Mouse (Mus musculus) brown adipose tissue, adult 24 weeks (tissue): ENCODE data around the gene Atg10. TPM values are rescaled to one million over a fixed set of nuclear protein-coding genes. Genes with fewer than 3 reads are reported as not detected.
A peak's percentile ranks its signal among the peaks of the same experiment; 100 is the strongest.

Source experiments
- H3K27ac ChIP-seq: fragments of 200-500 bp; replicated peaks from 2 replicates; pipeline ENCODE4 v1.5.1; 2012; ENCODE audit warnings: low read depth, mild to moderate bottlenecking, low read length
- H3K4me1 ChIP-seq: fragments of 200-500 bp; 2 replicates; pipeline ENCODE4 v1.6.1; 2012; ENCODE audit warnings: low read length, mixed read lengths; ENCODE audit not compliant: control insufficient read depth, insufficient read depth, insufficient read length
- H3K4me3 ChIP-seq: fragments of 200-500 bp; 2 replicates; pipeline ENCODE4 v1.5.1; 2012; ENCODE audit warnings: low read depth, mild to moderate bottlenecking, low read length, moderate library complexity; ENCODE audit not compliant: insufficient read depth
- polyA plus RNA-seq: library from polyadenylated mRNA; stranded (reverse); fragments of >200 nt; gene quantifications from 2 replicates; pipeline ENCODE4 v1.2.4, GENCODE M21; 2012; ENCODE audit not compliant: missing spikeins, insufficient read depth, insufficient read length

Gene Atg10
- polyA plus RNA-seq, 1 experiment, result 41.9 TPM

DNA sequence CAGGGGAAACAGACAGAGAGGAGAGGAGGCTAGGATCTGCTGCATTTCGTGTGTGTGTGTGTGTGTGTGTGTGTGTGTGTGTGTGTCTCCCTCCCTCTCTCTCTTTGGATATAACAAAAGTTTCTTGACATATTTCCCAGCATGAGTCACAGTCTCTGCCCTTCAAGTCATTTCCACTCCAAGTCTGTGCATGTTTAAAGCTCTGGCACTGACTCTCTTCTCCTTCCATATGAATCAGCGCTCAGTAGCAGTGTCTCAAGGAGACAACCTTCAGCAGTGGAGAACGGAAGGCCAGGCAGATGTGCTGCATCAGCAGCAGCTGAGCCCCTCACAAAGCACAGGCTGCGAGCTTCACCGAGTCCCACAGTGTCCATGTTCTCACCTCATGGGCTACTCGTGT lies 58.6 kb downstream of the Atg10 start:
- H3K27ac ChIP-seq, result peak overlapping the region; percentile 66
- H3K4me1 ChIP-seq, result peaks cover 6% of the 10 kb centered on the region
- no peak overlapping the region for H3K4me3 ChIP-seq

- peaks cover 6% of the 10 kb centered on the region for H3K4me1 ChIP-seq
- no peak overlapping the region for H3K4me3 ChIP-seq
- H3K27ac ChIP-seq, result no peak overlapping the region
These were observed 60.5 kb downstream of the Atg10 start for GRCm38 (mm10) chr13:91163292-91163691.

DNA sequence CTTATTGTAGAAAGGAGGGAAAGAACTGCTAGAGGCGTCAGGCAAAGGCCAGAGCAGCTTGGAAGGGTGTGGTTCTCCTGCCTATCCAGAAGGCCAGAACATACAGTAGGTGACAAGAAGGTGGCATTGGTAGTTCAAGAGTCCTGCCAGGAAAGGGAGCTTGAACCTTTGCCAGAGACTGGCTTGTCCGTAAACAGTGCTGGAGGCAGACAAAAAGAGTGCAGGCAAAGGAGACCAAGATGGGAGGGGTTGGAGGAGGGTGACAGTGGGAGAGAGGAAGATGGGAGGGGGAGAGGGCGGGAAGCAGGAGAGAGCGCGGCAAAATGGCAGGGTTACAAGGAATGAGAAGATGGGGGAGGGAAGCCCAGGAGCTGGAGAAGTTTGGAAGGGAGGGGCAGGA lies 61.3 kb downstream of the Atg10 start:
- Histone ChIP-seq H3K4me1 (peaks cover 6% of the 10 kb centered on the region), H3K27ac (no peak overlapping the region), H3K4me3 (no peak overlapping the region)

- H3K27ac ChIP-seq, result no peak overlapping the region
- peaks cover 6% of the 10 kb centered on the region for H3K4me1 ChIP-seq
- no peak overlapping the region for H3K4me3 ChIP-seq
These were observed 63.2 kb downstream of the Atg10 start for GRCm38 (mm10) chr13:91160616-91161015.

DNA sequence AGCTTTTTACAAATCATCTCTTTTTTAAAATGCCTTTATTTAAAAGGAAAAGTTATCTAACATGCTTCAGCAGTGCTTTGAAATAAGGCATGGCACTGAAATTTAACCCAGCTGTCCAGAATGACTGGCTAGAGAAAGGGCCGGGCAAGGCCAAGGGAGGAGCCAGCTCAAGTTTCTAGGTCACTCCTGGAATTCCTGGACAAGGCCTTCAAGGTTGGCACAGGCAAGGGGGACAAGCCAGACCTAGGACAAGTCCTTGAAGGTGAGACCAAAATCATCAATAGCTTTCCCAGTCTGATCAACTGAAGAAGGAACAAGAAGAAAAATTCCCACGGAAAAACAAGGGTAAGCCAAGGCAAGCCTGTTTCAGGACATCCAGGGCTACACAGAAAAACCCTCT lies 63.9 kb downstream of the Atg10 start:
- Histone ChIP-seq H3K4me1 (peaks cover under 1% of the 10 kb centered on the region), H3K27ac (no peak overlapping the region), H3K4me3 (no peak overlapping the region)

- Histone ChIP-seq H3K4me1 (no peaks in the 10 kb centered on the region), H3K4me3 (no peak overlapping the region), H3K27ac (no peak overlapping the region)
These were observed 65.8 kb downstream of the Atg10 start for GRCm38 (mm10) chr13:91157941-91158340.

GRCm38 (mm10) chr13:91157429-91157828 lies 66.3 kb downstream of the Atg10 start:
- Histone ChIP-seq H3K27ac (no peak overlapping the region), H3K4me3 (no peak overlapping the region)

DNA sequence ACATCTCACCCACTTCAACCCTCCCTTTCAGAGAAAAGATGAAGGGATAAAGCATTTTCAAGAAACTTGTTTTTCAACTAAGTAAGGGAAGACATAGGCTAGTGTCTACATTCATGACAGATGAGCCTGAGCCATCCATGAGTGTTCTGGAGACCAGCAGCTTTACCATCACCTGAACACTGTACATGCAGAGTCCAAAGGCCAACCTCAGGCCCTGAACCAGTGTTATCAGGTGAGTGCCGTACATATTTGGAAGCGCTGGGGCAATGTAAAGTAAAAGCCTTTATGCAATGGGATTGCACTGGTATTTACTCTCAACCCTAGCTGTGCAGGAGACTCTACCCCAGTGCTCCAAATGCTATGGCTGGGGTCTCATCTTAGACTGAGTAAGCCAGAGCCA lies 66.8 kb downstream of the Atg10 start:
- Histone ChIP-seq H3K4me3 (no peak overlapping the region), H3K4me1 (no peaks in the 10 kb centered on the region), H3K27ac (no peak overlapping the region)

More at GRCm38 (mm10) chr13:91157429-91157828, 66.3 kb downstream of the Atg10 start:
- no peaks in the 10 kb centered on the region for H3K4me1 ChIP-seq

DNA sequence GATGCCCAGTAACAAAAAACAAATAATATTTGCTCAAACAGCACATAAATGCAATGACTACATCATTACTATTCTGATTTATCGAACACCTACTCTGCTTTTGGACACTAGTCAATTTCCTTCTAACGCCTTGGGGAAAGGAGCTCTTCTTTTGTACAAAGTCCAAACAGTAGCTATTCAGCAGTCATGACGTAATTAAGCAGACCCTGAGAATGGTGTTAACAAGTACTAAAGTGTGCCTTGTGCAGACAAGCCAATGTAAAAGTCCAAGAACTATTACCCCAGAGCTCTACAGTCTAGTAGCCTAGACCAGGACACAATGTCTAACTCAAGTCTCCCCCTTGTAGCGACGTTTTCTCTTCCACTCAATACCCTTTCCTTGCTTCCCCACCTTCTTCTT lies 67.5 kb downstream of the Atg10 start:
- Histone ChIP-seq H3K4me3 (no peak overlapping the region), H3K4me1 (no peaks in the 10 kb centered on the region), H3K27ac (no peak overlapping the region)

DNA sequence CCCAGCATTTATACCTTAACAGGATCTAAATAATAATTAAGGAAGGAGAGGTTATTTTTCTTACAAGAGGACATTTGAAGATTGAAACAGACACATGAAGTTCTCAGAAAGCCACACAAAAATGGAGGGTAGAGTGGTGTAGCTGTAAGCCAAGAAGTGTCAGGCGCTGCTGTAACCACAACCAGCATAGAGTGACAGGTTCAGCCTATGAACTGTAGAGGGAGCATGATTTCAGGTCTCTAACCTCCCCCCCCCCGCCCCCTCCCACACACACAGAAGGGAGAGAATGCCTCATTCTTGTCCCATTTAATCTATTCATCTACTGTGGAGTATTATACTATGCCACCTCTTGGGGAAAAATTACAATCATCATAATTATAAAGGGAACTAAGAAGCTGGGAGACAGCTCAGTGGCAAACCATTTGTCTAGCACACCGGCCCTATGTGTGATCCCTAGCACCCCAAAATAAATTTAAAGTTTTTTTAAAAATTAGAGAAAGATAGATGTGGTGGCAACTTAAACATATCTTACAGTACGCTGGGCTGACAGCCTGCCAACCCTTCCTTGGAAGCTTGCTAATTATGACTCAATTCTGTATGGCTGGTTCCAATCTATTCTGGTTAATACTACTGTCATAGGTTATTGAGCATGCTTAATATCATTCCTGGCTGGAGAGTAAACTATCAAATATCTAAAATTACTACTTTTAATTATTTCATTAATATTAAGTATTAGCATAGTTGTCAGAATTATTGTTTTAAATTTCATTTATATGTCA lies 68.2 kb downstream of the Atg10 start:
- Histone ChIP-seq H3K4me1 (no peaks in the 10 kb centered on the region), H3K4me3 (no peak overlapping the region), H3K27ac (no peak overlapping the region)

- Histone ChIP-seq H3K27ac (no peak overlapping the region), H3K4me3 (no peak overlapping the region)
These were observed 69.1 kb downstream of the Atg10 start for GRCm38 (mm10) chr13:91154622-91155021.

GRCm38 (mm10) chr13:91136337-91136736 lies 87.4 kb downstream of the Atg10 start:
- no peaks in the 10 kb centered on the region for H3K4me1 ChIP-seq
- H3K27ac ChIP-seq, result no peak overlapping the region
- no peak overlapping the region for H3K4me3 ChIP-seq

More at GRCm38 (mm10) chr13:91154622-91155021, 69.1 kb downstream of the Atg10 start:
- H3K4me1 ChIP-seq, result no peaks in the 10 kb centered on the region

DNA sequence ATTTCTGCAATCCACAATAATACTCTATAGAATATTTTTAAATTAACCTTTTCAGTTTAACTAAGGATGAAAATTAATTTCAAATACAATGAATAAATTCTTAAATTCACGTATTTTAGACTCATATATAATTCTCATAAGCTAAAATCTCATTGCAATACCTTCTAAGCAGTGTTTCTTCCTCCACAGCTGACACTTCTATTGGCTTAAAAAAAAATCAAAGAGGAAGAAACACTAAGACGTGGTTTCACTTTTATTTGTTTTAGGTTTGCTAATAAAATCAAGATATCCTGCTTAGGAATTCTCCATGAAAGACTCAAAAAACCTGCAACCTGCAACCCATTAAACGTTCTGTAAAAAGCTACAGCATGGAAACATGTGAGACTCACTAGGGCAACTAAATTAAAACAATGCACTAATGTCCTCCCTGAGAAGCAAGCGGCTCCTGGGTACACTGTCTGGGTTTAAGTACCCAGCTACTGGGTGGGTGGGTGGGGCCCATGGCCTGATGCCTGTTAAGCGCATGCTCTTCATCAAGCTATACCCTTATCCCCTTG lies 90.4 kb downstream of the Atg10 start:
- Histone ChIP-seq H3K27ac (no peak overlapping the region), H3K4me1 (peaks cover 3% of the 10 kb centered on the region), H3K4me3 (no peak overlapping the region)

- Histone ChIP-seq H3K27ac (no peak overlapping the region), H3K4me1 (peaks cover 3% of the 10 kb centered on the region), H3K4me3 (no peak overlapping the region)
These were observed 94.7 kb downstream of the Atg10 start for GRCm38 (mm10) chr13:91129071-91129470.

DNA sequence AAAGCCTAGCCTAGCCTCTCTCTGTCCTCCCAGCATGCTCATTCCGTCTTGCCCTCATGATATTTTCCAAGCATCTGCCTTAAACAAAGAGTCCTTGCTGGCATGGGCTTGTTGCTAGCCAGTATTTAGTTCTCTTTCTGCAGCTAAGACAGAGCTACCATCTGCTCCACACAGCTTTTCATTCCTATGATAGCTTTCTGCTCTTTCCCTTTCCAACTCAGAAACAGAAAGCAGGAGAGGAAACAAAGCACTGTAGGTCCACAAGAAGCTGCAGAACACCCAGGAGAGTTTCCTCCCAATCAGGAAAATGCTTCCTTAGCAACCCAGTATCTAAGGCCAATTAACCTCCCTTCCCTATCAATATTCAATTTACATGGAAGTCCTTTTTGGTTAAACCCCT lies 95.2 kb downstream of the Atg10 start:
- Histone ChIP-seq H3K27ac (no peak overlapping the region), H3K4me3 (no peak overlapping the region), H3K4me1 (peaks cover 3% of the 10 kb centered on the region)

DNA sequence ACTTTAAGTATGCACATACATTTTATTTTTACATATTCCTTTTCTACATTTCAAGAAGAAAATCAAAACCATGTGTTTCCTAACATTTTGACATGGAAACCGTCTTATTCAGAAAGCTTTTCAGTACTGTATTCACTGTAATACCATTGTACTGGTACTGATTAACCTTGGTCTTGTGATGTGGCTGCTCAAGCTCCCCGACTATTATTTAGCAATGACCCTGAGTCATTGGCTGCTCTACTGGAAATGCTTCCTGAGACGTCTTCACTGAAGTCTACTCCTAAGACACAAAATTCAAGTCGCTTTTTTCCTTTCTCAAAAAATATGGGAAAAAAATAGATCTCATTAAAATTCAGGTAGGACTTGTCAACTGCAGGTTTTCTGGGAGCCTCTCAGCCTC lies 105.6 kb downstream of the Atg10 start:
- Histone ChIP-seq H3K4me1 (no peaks in the 10 kb centered on the region), H3K27ac (no peak overlapping the region)

More for the DNA sequence above, 105.6 kb downstream of the Atg10 start:
- H3K4me3 ChIP-seq, result no peak overlapping the region
